Mouse (Mus musculus): ENCODE measurements around the gene 2310022A10Rik. TPM values are rescaled to one million over a fixed set of nuclear protein-coding genes. Genes with fewer than 3 reads are reported as not detected.

The 2310022A10Rik gene
- total and polyA plus RNA-seq, 3 experiments: 72.0 to 79.5 (median 72.1) TPM

DNA sequence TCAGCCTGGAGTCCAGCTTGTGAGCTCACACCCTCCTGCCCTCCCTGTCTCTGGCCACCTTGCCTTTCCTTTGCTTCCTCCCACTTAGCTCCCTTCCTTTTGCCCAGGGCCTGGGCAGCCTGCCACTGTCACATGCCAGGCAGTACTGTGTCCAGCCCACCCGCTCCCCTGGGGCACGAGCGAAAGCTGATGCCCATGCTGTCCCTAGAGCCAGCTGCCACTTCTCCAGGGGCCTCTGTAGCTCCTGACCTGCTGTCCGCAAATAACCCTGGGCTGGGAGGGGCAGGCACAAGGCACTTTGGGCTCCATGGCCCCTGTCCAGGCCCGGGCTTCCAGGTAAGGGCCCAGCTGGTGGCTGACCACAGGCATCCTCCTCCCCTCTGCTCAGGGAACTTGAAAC lies 54.5 kb downstream of the 2310022A10Rik start:
- H3K36me3 ChIP-seq (ENCODE audit: control insufficient read depth, insufficient read depth, low read length): no peaks in the 10 kb centered on the region
- intact Hi-C loops (cut with DNase I): loop anchor here (2.0 to 5.0 kb wide), 2 partner anchors 15 to 35 kb away; no protein-coding TSS in a partner anchor
- no peak overlapping the region for H3K9ac ChIP-seq (ENCODE audit: low read depth, low read length)
- no peak overlapping the region for H3K4me3 ChIP-seq
- peaks cover 21% of the 10 kb centered on the region for H3K4me1 ChIP-seq (ENCODE audit: control insufficient read depth, insufficient read depth, low read length)
- H3K27me3 ChIP-seq (ENCODE audit: control insufficient read depth, insufficient read depth, low read length): no peaks in the 10 kb centered on the region
- peaks cover 5% of the 10 kb centered on the region for H3K79me2 ChIP-seq (replicated peaks; ENCODE audit: control insufficient read depth, insufficient read depth, low read length)
- DNase-seq: peak; percentile 80 to 89
- 46% methylated on average over 5 of the region's 5 CpGs for WGBS
- peak overlapping the region; percentile 62 for H3K27ac ChIP-seq
- no peak for TF ChIP-seq CTCF (IDR thresholded peaks at IDR 0.05)
- TF ChIP-seq EP300 (IDR thresholded peaks at IDR 0.05; ENCODE audit: insufficient read depth, low read depth, low read length): peak; percentile 94

DNA sequence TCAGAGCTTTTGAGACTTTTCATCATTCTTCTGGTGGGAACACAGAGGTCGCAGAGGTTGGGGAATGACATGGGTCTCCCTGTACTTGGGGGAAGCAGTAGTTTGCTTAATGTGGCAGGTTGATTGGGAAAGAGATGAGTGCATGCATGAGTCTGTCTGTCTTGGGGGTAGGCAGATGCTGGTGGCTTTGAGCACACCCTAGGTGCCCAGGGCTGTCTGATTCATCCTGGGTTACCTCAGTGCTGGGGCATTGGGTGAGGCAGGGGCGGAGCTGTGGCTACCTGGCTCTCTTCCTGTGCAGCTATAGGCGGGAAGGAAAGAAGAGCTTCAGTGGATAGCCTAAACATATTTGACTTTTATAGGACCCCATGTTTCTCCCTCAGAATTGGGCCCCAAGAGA lies 55.1 kb downstream of the 2310022A10Rik start:
- TF ChIP-seq POLR2A (IDR thresholded peaks at IDR 0.05; ENCODE audit: insufficient read depth, low read depth, low read length) (no peak), CTCF (IDR thresholded peaks at IDR 0.05) (no peak), EP300 (IDR thresholded peaks at IDR 0.05; ENCODE audit: insufficient read depth, low read depth, low read length) (no peak)
- H3K9ac ChIP-seq (ENCODE audit: low read depth, low read length): no peak overlapping the region
- H3K4me3 ChIP-seq: no peak overlapping the region

GRCm38 (mm10) chr7:27609285-27609684 lies 56.3 kb downstream of the 2310022A10Rik start:
- no peaks in the 10 kb centered on the region for H3K27me3 ChIP-seq (ENCODE audit: control insufficient read depth, insufficient read depth, low read length)
- H3K27ac ChIP-seq: peak overlapping the region; percentile 17
- intact Hi-C loops (cut with DNase I): loop anchor here (5.0 kb wide), 1 partner anchor 33 kb away; no protein-coding TSS in a partner anchor
- peak in 1 of 2 experiments; percentile 61 for DNase-seq
- peaks cover 25% of the 10 kb centered on the region for H3K4me1 ChIP-seq (ENCODE audit: control insufficient read depth, insufficient read depth, low read length)
- H3K9ac ChIP-seq (ENCODE audit: low read depth, low read length): no peak overlapping the region
- peaks cover 5% of the 10 kb centered on the region for H3K79me2 ChIP-seq (replicated peaks; ENCODE audit: control insufficient read depth, insufficient read depth, low read length)
- H3K4me3 ChIP-seq: no peak overlapping the region
- no peaks in the 10 kb centered on the region for H3K36me3 ChIP-seq (ENCODE audit: control insufficient read depth, insufficient read depth, low read length)
- 33% methylated on average over 4 of the region's 4 CpGs for WGBS
- TF ChIP-seq CTCF (IDR thresholded peaks at IDR 0.05) (no peak), EP300 (IDR thresholded peaks at IDR 0.05; ENCODE audit: insufficient read depth, low read depth, low read length) (no peak), POLR2A (IDR thresholded peaks at IDR 0.05; ENCODE audit: insufficient read depth, low read depth, low read length) (no peak)

More for the DNA sequence above, 55.1 kb downstream of the 2310022A10Rik start:
- H3K36me3 ChIP-seq (ENCODE audit: control insufficient read depth, insufficient read depth, low read length): no peaks in the 10 kb centered on the region
- H3K27ac ChIP-seq: peak overlapping the region; percentile 62
- no peaks in the 10 kb centered on the region for H3K27me3 ChIP-seq (ENCODE audit: control insufficient read depth, insufficient read depth, low read length)
- 84% methylated on average over 3 of the region's 3 CpGs for WGBS
- DNase-seq: no peak
- intact Hi-C loops (cut with DNase I): loop anchor here (5.0 kb wide), 1 partner anchor 34 kb away; no protein-coding TSS in a partner anchor
- peaks cover 5% of the 10 kb centered on the region for H3K79me2 ChIP-seq (replicated peaks; ENCODE audit: control insufficient read depth, insufficient read depth, low read length)
- H3K4me1 ChIP-seq (ENCODE audit: control insufficient read depth, insufficient read depth, low read length): peaks cover 25% of the 10 kb centered on the region

DNA sequence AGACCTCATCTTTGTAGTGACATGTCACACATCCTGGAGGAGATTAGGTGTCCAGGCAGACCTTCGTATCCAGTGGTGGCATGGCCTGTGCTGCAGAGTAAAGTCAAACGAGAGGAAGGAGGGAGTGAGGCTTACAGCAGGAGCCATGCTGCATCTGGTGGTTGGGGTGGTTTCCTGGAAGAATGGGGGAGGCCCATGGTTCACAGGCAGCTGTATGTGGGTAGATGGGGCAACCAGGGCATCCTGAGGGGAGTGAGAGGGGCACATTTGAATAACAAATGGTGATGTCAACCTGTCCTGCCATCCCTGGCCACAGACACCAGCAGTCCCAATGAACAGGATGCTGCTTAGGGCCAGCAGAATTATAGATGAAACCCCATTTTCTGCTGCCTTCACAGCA lies 56.7 kb downstream of the 2310022A10Rik start:
- Histone ChIP-seq H3K4me1 (ENCODE audit: control insufficient read depth, insufficient read depth, low read length) (peaks cover 23% of the 10 kb centered on the region), H3K27ac (no peak overlapping the region; the same call in 1 of the 2 replicates), H3K27me3 (ENCODE audit: control insufficient read depth, insufficient read depth, low read length) (no peaks in the 10 kb centered on the region), H3K9ac (ENCODE audit: low read depth, low read length) (no peak overlapping the region), H3K36me3 (ENCODE audit: control insufficient read depth, insufficient read depth, low read length) (no peaks in the 10 kb centered on the region), H3K4me3 (no peak overlapping the region), H3K79me2 (replicated peaks; ENCODE audit: control insufficient read depth, insufficient read depth, low read length) (peaks cover 7% of the 10 kb centered on the region)
- intact Hi-C loops (cut with DNase I): loop anchor here (5.0 kb wide), 1 partner anchor 33 kb away; no protein-coding TSS in a partner anchor
- 43% methylated on average over 2 of the region's 2 CpGs for WGBS
- TF ChIP-seq EP300 (IDR thresholded peaks at IDR 0.05; ENCODE audit: insufficient read depth, low read depth, low read length) (no peak), CTCF (IDR thresholded peaks at IDR 0.05) (no peak), POLR2A (IDR thresholded peaks at IDR 0.05; ENCODE audit: insufficient read depth, low read depth, low read length) (no peak)
- DNase-seq: no peak

GRCm38 (mm10) chr7:27610370-27610769 lies 57.3 kb downstream of the 2310022A10Rik start:
- no peak for DNase-seq
- Histone ChIP-seq H3K4me3 (no peak overlapping the region), H3K9ac (ENCODE audit: low read depth, low read length) (no peak overlapping the region), H3K4me1 (ENCODE audit: control insufficient read depth, insufficient read depth, low read length) (peaks cover 21% of the 10 kb centered on the region), H3K27me3 (ENCODE audit: control insufficient read depth, insufficient read depth, low read length) (no peaks in the 10 kb centered on the region), H3K27ac (no peak overlapping the region), H3K36me3 (ENCODE audit: control insufficient read depth, insufficient read depth, low read length) (no peaks in the 10 kb centered on the region), H3K79me2 (replicated peaks; ENCODE audit: control insufficient read depth, insufficient read depth, low read length) (peaks cover 5% of the 10 kb centered on the region)
- 91% methylated on average over 3 of the region's 3 CpGs for WGBS
- TF ChIP-seq CTCF (IDR thresholded peaks at IDR 0.05) (no peak), POLR2A (IDR thresholded peaks at IDR 0.05; ENCODE audit: insufficient read depth, low read depth, low read length) (no peak), EP300 (IDR thresholded peaks at IDR 0.05; ENCODE audit: insufficient read depth, low read depth, low read length) (no peak)
- intact Hi-C loops (cut with DNase I): no loop called here

DNA sequence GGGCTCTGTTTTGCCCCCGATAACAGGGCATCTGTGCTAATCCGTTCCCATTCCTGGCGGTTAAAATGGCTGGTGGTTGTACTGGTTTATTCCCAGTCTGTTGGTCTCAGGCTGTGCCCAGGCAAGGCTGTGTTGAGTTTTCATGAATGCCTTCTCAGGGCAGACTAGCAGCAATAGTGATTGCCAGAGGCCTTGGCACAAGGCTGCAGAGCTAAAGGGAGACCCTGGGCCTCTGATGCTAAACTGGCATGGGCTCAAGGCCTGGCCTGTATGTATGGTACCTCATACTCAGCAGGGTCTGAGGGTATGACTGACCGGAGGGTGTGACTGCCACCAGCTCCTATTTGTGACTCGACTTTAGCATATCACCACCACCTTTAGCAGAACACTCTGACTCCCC lies 57.8 kb downstream of the 2310022A10Rik start:
- Histone ChIP-seq H3K27me3 (ENCODE audit: control insufficient read depth, insufficient read depth, low read length) (no peaks in the 10 kb centered on the region), H3K4me3 (no peak overlapping the region), H3K4me1 (ENCODE audit: control insufficient read depth, insufficient read depth, low read length) (peaks cover 18% of the 10 kb centered on the region), H3K27ac (no peak overlapping the region), H3K79me2 (replicated peaks; ENCODE audit: control insufficient read depth, insufficient read depth, low read length) (peaks cover 5% of the 10 kb centered on the region), H3K36me3 (ENCODE audit: control insufficient read depth, insufficient read depth, low read length) (no peaks in the 10 kb centered on the region), H3K9ac (ENCODE audit: low read depth, low read length) (no peak overlapping the region)
- TF ChIP-seq POLR2A (IDR thresholded peaks at IDR 0.05; ENCODE audit: insufficient read depth, low read depth, low read length) (no peak), EP300 (IDR thresholded peaks at IDR 0.05; ENCODE audit: insufficient read depth, low read depth, low read length) (no peak)
- DNase-seq: no peak
- WGBS: 91% methylated on average over 5 of the region's 5 CpGs
- intact Hi-C loops (cut with DNase I): no loop called here

Measured in heart, adult 2 months (tissue).